Mouse (Mus musculus): Measurements from ENCODE around the gene Arrdc3. TPM values are rescaled to one million over a fixed set of nuclear protein-coding genes. Genes with fewer than 3 reads are reported as not detected.
"Not testable (repeated sequence)": the region's sequence is repeated elsewhere in the genome, so short reads cannot be mapped to it uniquely, and the experiment has no call there.

Gene Arrdc3
- total RNA-seq (2021), result 107 and 117 TPM in 2 replicates
- long read RNA-seq, experiment 1, full-length matches to known transcripts, result 119 of 133 reads
- long read RNA-seq, experiment 1, partial matches to known transcripts, result 6 of 133 reads
- long read RNA-seq, experiment 1, other reads (novel, unspliced or antisense), result 8 of 133 reads
- long read RNA-seq, experiment 2, full-length matches to known transcripts, result 74 of 91 reads
- long read RNA-seq, experiment 2, partial matches to known transcripts, result 5 of 91 reads
- long read RNA-seq, experiment 2, other reads (novel, unspliced or antisense), result 12 of 91 reads

- peak; percentile 98 for DNase-seq
Measured at GRCm38 (mm10) chr13:80883190-80883589, at the start of gene Arrdc3. TSS of gene Arrdc3 (plus strand) at chr13:80883384.

GRCm38 (mm10) chr13:80862215-80862614, 21.0 kb upstream of the Arrdc3 start:
- peak; percentile 83 for DNase-seq

- DNase-seq, result no peak
Measured at GRCm38 (mm10) chr13:80864195-80864594, 19.0 kb upstream of the Arrdc3 start.

- DNase-seq, result no peak
Measured at GRCm38 (mm10) chr13:80875126-80875525, 8.1 kb upstream of the Arrdc3 start.

- DNase-seq, result no peak
Measured at GRCm38 (mm10) chr13:80880756-80881155, 2.4 kb upstream of the Arrdc3 start.

GRCm38 (mm10) chr13:80881722-80882500, 1.3 kb upstream of the Arrdc3 start:
- peak; percentile 64 for DNase-seq

GRCm38 (mm10) chr13:80882716-80883135, 458 bp upstream of the Arrdc3 start:
- DNase-seq, result no peak

GRCm38 (mm10) chr13:80883649-80884376, 629 bp downstream of the Arrdc3 start:
- DNase-seq, result peak; percentile 16

- DNase-seq, result peak; percentile 85
Measured at GRCm38 (mm10) chr13:80884377-80884983, 1.3 kb downstream of the Arrdc3 start.

GRCm38 (mm10) chr13:80885103-80885833, 2.1 kb downstream of the Arrdc3 start:
- peak; percentile 98 for DNase-seq

- DNase-seq, result peak; percentile 95
Measured at GRCm38 (mm10) chr13:80885834-80886663, 2.9 kb downstream of the Arrdc3 start.

GRCm38 (mm10) chr13:80886664-80887210, 3.6 kb downstream of the Arrdc3 start:
- no peak for DNase-seq

GRCm38 (mm10) chr13:80887842-80888241, 4.7 kb downstream of the Arrdc3 start:
- no peak for DNase-seq

- DNase-seq, result not testable (repeated sequence)
Measured at GRCm38 (mm10) chr13:80894928-80895327, 11.7 kb downstream of the Arrdc3 start.

GRCm38 (mm10) chr13:80897411-80897810, 14.2 kb downstream of the Arrdc3 start:
- no peak for DNase-seq

GRCm38 (mm10) chr13:80898095-80898494, 14.9 kb downstream of the Arrdc3 start:
- no peak for DNase-seq

GRCm38 (mm10) chr13:80899435-80900029, 16.3 kb downstream of the Arrdc3 start:
- DNase-seq, result no peak

GRCm38 (mm10) chr13:80901432-80901831, 18.2 kb downstream of the Arrdc3 start:
- DNase-seq, result no peak

- DNase-seq, result no peak
Measured at GRCm38 (mm10) chr13:80902796-80903195, 19.6 kb downstream of the Arrdc3 start.

GRCm38 (mm10) chr13:80913361-80913760, 30.2 kb downstream of the Arrdc3 start:
- DNase-seq, result no peak
